Mouse (Mus musculus) olfactory bulb, adult 2 months (tissue): Measurements from ENCODE around the gene Ccdc43. TPM values are rescaled to one million over a fixed set of nuclear protein-coding genes. Genes with fewer than 3 reads are reported as not detected.
A peak's percentile ranks its signal among the peaks of the same experiment; 100 is the strongest.
"Not testable (repeated sequence)": the region's sequence is repeated elsewhere in the genome, so short reads cannot be mapped to it uniquely, and the experiment has no call there.

Source experiments
- H3K27ac ChIP-seq: fragments of 200-500 bp; 2 replicates; pipeline ENCODE4 v1.5.1; 2012; ENCODE audit warnings: low read depth, low read length; ENCODE audit not compliant: insufficient read depth
- H3K4me1 ChIP-seq: fragments of 200-500 bp; 2 replicates; pipeline ENCODE4 v1.6.1; 2012; ENCODE audit warnings: low read length; ENCODE audit not compliant: control insufficient read depth, insufficient read depth
- H3K4me3 ChIP-seq: fragments of 200-500 bp; 2 replicates; pipeline ENCODE4 v1.5.1; 2012; ENCODE audit warnings: mild to moderate bottlenecking, low read depth, low read length, moderate library complexity; ENCODE audit not compliant: insufficient read depth
- CTCF ChIP-seq: fragments of 200-500 bp; IDR thresholded peaks from 2 replicates; pipeline ENCODE4 v1.5.1; 2012; ENCODE audit warnings: low read depth, mild to moderate bottlenecking, low read length, moderate library complexity; ENCODE audit not compliant: insufficient read depth
- POLR2A ChIP-seq: fragments of 200-500 bp; IDR thresholded peaks from 2 replicates; pipeline ENCODE4 v1.6.1; 2012; ENCODE audit warnings: mild to moderate bottlenecking, low read depth, low read length, moderate library complexity; ENCODE audit not compliant: insufficient read depth
- WGBS: fragments of 180-500 bp; shearing (Covaris S2); methylation state at CpG from one replicate; pipeline ENCODE4 v1.1.7; 2018; 5-methylcytosine and 5-hydroxymethylcytosine counted together
- polyA plus RNA-seq: library from polyadenylated mRNA; stranded (reverse); fragments of >200 nt; gene quantifications from 2 replicates; pipeline ENCODE4 v1.2.4, GENCODE M21; 2012; ENCODE audit warnings: low replicate concordance; ENCODE audit not compliant: missing spikeins, insufficient read depth, insufficient read length

The Ccdc43 gene
- polyA plus RNA-seq, 1 experiment: not detected

DNA sequence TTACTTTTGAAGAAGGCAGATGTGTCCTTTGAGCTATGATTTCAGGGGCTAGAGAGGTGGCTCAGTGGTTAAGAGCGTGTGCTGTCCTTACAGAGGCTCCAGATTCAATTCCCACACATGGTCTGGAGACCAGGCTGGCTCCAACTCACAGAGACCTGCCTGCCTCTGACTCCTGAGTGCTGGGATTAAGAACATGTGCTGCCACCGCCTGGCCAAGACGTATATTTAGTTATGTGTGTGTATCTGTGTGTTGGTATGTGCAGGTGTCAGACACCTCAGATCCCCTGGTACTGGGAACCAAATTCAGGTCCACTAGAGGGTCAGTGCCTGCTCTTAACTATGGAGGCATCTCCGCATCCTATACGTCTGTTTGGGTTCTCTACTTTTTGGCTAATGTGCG lies 37.4 kb upstream of the Ccdc43 start:
- 97% methylated on average over 6 of the region's 6 CpGs for WGBS
- TF ChIP-seq POLR2A (no peak), CTCF (no peak)

DNA sequence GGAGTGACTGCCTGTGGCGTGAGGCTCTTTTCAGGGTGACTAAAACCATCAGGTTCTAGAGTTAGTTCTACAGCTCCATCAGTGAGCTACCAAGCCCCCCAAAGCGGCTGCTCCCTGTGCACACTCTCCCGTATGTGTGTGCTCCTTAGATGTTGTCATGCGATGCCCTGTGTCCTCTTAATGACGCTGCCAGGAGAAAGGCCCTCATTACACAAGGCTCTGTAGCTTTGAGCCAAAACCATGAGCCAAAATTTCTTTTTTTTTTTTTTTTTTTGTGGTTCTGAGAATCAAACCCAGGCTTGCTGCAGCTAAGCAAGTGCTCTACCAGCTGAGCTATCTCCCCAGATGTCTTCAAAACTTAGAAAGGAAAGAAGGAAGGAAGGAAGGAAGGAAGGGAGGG lies 35.6 kb upstream of the Ccdc43 start:
- Histone ChIP-seq H3K27ac (no peak overlapping the region), H3K4me1 (no peaks in the 10 kb centered on the region), H3K4me3 (no peak overlapping the region)
- WGBS: 65% methylated on average over 5 of the region's 5 CpGs
- no peak for TF ChIP-seq POLR2A
- TF ChIP-seq CTCF: no peak

More for the DNA sequence above, 37.4 kb upstream of the Ccdc43 start:
- Histone ChIP-seq H3K4me1 (peaks cover 5% of the 10 kb centered on the region), H3K4me3 (no peak overlapping the region), H3K27ac (no peak overlapping the region)

DNA sequence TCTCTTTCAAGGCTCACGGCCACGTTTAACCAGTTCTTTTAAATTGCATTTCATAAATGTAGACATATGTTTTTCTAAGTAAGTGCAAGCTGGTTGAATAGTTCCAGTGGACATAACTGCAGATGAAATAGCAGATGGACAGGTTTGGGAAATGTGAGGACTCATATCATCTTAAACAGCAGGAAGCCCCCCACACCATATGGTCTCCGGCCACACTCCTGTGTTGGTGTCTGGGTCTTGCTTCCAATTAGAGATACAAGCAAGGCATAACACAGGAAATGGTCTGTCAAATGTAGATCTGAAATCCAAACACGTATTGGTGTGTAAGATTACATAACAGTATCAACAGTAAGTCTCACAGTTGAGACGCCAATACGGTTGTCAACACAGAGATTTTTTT lies 33.8 kb upstream of the Ccdc43 start:
- 92% methylated on average over 6 of the region's 6 CpGs for WGBS
- TF ChIP-seq CTCF: no peak
- no peak for TF ChIP-seq POLR2A
- H3K4me3 ChIP-seq: no peak overlapping the region
- no peak overlapping the region for H3K27ac ChIP-seq
- H3K4me1 ChIP-seq: no peaks in the 10 kb centered on the region

DNA sequence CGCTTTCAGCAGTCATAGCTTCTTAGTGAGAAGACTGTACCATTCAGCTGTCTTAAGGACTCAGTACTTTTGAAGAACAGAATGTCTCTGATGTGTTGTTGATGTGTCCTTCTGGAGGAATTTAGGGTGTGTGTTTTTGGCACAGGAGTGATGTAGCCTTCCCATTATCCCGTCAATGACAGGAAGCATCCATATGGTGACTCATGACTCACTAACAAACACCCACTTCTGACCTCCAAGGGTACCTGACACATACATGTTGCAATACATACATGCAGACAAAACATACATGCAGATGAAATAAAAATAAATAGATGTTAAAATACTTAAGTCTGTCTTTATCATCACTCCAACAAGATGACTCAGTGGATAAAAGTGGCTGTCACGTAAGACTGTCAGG lies 32.3 kb upstream of the Ccdc43 start:
- 93% methylated on average over 3 of the region's 3 CpGs for whole genome bisulfite sequencing
- Histone ChIP-seq H3K27ac (no peak overlapping the region), H3K4me1 (no peaks in the 10 kb centered on the region), H3K4me3 (no peak overlapping the region)
- TF ChIP-seq CTCF (no peak), POLR2A (no peak)

DNA sequence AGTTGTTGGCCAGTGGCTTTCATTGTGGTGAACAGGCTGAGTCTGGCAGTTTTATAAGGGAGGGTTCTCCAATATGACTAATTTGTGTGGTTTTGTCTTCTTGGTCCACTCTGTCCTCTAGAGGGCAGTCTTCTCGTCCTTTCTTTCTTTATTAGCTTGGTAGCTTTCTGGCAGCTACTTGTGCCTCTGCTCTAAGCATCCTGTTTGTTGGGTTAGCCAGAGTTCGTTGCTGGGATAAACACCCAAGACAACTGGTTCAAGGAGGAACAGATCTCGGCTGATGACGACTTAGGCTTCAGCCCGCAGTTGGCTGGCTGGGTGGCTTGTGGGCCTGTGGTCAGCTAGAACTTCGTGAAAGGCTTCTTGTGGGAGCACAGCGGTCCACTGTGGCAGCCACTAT lies 31.0 kb upstream of the Ccdc43 start:
- no peak for TF ChIP-seq POLR2A
- TF ChIP-seq CTCF: no peak
- Histone ChIP-seq H3K27ac (no peak overlapping the region), H3K4me3 (no peak overlapping the region), H3K4me1 (no peaks in the 10 kb centered on the region)
- 32% methylated on average over 7 of the region's 7 CpGs for WGBS

DNA sequence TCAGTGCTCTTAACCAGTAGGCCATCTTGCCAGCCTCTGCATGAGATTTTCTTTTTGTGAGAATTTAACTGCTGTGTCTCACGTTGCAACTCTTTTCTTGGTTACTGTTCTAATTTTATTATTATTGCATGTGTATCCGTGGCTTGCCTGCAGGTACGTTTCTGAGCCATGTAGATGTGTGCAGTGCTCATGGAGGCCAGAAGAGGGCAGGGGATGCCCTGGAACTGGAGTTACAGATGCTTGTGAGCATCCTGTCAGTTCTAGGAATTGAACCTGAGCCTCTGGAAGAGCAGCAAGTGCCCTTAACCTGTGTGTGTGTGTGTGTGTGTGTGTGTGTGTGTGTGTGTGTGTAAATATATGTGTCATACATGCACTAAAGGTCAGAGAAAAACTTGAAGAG lies 28.0 kb upstream of the Ccdc43 start:
- TF ChIP-seq CTCF: no peak
- no peak for TF ChIP-seq POLR2A
- 32% methylated on average over 3 of the region's 3 CpGs for WGBS
- Histone ChIP-seq H3K4me3 (no peak overlapping the region), H3K27ac (no peak overlapping the region), H3K4me1 (no peaks in the 10 kb centered on the region)

DNA sequence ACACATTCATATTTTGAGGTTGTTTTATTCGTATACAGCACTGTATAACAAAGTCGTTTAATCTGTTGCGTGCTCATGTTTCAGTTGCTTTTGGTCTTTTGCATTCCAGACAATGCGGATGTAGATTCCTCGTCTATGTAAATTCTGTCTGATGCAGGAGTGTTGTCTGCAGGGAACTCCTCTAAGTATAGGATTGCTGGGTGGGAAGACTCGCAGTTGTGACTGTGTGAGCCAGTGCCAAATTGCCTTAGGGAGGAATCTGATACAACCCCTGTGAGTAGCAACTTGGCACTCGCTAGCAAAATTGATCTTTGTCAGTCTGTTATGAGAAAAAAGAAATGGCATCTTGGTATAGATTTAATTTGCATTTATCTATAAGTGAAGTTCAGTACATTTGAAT lies 18.6 kb upstream of the Ccdc43 start:
- Histone ChIP-seq H3K27ac (no peak overlapping the region), H3K4me1 (no peaks in the 10 kb centered on the region), H3K4me3 (no peak overlapping the region)
- 71% methylated on average over 7 of the region's 7 CpGs for WGBS
- TF ChIP-seq POLR2A (no peak), CTCF (no peak)

DNA sequence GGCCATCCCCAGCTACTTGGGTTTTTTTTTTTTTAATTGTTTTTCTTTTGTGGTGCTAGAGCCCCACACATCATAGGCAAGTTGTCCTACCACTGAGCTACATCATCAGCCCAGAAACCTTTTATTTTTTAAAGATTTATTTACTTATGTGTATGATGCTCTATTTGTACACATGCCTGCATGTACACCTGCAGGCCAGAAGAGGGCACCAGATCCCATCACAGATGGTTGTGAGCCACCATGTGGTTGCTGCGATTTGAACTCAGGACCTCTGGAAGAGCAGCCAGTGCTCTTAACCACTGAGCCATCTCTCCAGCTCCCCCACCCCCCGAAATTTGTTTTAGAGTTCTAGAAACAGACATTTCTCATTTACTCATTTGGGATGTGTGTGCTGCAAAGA lies 17.0 kb upstream of the Ccdc43 start:
- WGBS: 83% methylated on average over 2 of the region's 2 CpGs
- not testable (repeated sequence) for H3K27ac ChIP-seq, H3K4me1 ChIP-seq, H3K4me3 ChIP-seq

DNA sequence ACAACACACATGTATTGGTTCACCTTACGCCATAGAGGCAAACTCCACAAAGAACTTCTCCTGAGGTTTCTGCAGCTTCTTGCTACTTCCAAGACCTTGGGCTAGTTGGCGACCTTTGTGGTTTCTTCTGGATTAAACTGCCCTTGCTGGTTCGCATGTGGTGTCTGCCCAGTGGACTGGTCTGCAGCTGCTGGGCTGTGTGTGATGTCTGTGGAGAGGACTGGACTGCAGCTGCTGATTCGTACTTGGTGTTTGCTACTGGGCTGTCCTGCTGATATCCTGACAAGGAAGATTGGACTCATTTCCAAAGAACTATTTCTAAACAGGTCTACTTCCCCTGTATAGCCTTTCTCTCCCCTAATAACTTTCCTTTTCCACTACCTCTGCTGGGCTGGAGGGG lies 14.8 kb upstream of the Ccdc43 start:
- WGBS: 92% methylated on average over 4 of the region's 4 CpGs
- H3K4me1 ChIP-seq: no peaks in the 10 kb centered on the region
- no peak overlapping the region for H3K4me3 ChIP-seq
- no peak for TF ChIP-seq POLR2A
- no peak for TF ChIP-seq CTCF
- H3K27ac ChIP-seq: no peak overlapping the region

DNA sequence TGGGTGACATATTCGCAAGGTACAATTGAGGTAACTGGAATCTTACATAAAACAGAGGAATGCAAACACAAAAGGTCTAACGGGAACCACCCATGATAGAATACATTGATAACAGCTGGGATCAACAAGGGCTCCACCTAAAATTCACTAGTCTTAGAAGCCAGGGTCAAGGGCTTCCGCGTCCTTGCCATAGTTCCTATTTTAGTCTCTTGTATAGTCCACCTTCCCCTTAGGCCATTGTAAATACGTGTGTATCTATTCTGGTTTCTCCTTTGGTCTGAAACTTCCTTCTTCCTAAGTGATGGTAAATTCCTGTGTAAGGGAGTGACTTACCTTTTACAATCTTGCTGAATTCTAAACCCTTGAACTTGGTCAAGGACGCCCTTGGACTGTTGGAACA lies 4.6 kb upstream of the Ccdc43 start:
- not testable (repeated sequence) for H3K4me3 ChIP-seq, H3K4me1 ChIP-seq, H3K27ac ChIP-seq
- 91% methylated on average over 6 of the region's 6 CpGs for WGBS

DNA sequence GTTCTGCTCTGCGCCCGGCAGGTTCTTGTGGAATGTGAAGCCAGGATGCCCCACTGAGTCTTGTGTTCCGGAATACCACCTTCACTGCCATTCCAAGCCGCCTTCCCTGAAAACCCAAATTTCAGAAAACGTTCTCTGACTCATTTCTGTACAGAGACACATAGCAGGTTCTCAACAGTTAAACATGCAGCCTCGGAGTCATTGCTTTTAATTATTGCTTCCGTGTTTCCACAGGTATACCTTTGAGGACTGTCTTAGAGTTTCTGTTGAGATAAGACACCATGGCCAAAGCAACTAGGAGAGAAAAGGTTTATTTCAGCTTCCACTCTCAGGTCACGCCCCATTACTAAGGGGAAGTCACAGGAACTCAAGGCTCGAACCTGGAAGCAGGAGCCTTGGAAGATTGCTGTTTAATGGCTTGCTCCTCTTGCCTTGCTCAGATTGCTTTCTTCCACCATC lies 465 bp upstream of the Ccdc43 start:
- WGBS: 11% methylated on average over 9 of the region's 9 CpGs
- peak overlapping the region; percentile 82 for H3K4me3 ChIP-seq
- H3K27ac ChIP-seq: peak overlapping the region; percentile 36; the same call in 1 of the 2 replicates
- TF ChIP-seq POLR2A (no peak), CTCF (no peak)
- H3K4me1 ChIP-seq: peaks cover 4% of the 10 kb centered on the region
